Mouse (Mus musculus) left cerebral cortex, postnatal 25 days (tissue): Measurements from ENCODE around the gene Gm29735. TPM values are rescaled to one million over a fixed set of nuclear protein-coding genes. Genes with fewer than 3 reads are reported as not detected.
"Not testable (repeated sequence)": the region's sequence is repeated elsewhere in the genome, so short reads cannot be mapped to it uniquely, and the experiment has no call there.

Experiments
- DNase-seq, 2 experiments: peaks; one replicate each; pipeline ENCODE4 v3.0.0; 2022; ENCODE audit warnings: low spot score in 2 of 2, mixed read lengths in 1 of 2
- intact Hi-C: fragments of 180-260 bp; cut with DNase I; formaldehyde crosslinking; loops from one replicate; pipeline ENCODE4 v1.15.1; 2025
- total RNA-seq, 2 experiments: library from RNA; stranded (reverse); gene quantifications; 2 replicates each; pipeline ENCODE4 v1.2.3; 2021

Gm29735 gene
- total RNA-seq, 2 experiments from 2014 or later, result not detected

DNA sequence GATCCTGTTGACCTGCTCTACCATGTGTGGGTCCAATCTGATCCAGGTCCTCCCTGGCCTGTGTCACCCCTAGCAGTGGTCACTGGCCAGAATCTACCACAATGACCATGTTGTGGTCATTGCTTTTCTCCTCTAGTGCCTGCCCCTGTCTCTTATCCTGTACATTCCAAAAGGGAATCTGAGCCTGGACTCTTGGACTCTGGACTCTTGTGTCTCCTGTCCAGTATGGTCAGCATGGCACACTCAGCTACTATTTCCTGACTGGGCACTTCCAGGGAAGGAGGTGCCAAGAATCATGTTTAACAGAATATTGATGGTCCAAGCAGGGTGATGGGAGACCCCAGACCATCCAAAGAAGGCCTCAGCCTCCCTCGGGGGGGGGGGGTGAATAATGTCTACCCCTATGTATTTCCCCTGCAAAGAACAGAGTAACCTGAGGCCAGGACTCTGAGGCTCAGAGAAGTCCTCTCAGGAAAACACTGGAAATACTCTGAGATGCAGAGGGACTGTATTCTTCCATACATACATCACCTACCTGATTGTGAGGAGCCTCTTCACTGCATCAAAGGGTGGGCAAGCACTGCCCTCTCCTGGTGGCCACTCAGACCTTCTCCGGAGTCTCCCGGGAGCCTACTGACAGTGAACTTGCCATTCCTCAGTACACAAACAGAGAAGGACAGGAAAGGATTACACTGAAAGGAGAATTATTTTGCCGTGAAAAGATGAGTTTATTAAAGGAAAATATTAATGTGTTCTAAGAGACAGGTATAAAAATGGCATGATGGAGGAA, 22.5 kb downstream of the Gm29735 start:
- DNase-seq, result peak; percentile 6 to 24
- intact Hi-C loops, result no loop called here

DNA sequence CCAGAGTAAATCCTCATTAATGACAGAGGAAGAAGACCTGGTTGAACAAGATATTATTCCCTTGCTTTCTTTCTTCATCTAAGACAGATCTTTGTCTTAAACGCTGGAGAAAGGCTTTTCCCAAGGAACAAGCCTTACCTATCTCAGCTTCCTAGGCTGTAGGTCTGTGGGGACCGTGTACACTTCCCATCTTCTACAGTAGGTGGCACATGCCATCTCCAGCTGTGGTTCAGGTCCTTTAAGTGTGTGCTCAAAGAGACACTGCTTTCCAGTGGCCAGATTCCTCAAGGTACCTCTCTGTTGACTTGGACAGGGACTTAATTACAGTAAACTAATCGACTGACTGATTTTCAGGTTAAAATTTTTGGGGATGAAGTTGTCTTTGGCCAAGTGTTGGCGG, 28.1 kb downstream of the Gm29735 start:
- no peak for DNase-seq
- intact Hi-C loops, result no loop called here

DNA sequence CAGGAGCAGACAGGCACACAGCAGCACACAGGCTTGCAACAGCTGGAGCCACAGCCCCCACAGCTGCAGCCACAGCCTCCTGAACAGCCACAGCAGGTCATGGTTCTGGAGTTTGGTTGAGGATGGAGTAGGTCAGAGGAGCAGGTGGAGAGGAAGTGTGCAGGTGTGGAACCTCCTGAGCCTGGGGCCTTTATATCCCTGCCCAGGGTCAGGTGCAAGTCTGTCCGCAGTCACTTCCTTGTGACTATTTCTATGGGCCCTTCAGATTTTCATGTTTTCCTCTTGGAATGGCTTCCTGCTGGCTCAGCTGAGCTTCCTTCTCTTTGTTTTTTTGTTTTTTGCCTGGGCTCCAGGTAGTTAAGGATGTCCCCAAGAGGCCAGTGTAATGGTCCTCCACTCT, 36.3 kb downstream of the Gm29735 start, which contains the start of gene Gm45618:
Gm45618 (minus strand) TSS at position 101 of the 400 bp plus-strand sequence.
- intact Hi-C loops, DNase-seq: not testable (repeated sequence)

DNA sequence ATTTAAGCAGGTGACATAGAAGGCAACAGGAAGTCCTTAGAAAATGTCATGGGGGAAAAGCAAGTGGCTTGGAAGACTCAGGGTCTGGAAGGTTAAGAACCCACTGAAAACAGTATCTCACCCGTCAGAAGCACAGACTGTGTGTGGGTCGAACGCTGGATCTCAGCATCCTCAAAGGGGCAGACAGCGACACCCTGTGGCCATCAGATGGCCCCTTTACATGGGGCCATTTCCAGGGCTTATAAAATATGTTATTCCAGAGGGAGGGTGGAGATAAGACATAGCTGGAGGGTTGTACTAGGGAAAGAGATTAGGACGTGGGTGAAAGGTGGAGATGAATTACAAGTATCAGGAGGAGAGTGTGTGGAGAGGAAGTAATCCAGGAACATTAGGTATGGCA, 37.3 kb downstream of the Gm29735 start:
- intact Hi-C loops, result no loop called here
- peak in 1 of 2 experiments; percentile 18 for DNase-seq

Other genes starting within 250 kb of the Gm29735 start
- gene Tollip, start 238.6 kb downstream of the Gm29735 start, total RNA-seq, result 100 to 1,000 TPM; 138 to 140 TPM
- 100 to 1,000 TPM; 206 to 226 TPM for gene Brsk2, start 207.4 kb downstream of the Gm29735 start, total RNA-seq
- 10 to 100 TPM; 33.7 to 37.8 TPM for gene Mob2, start 96.0 kb downstream of the Gm29735 start, total RNA-seq
- gene Dusp8, start 61.3 kb downstream of the Gm29735 start, total RNA-seq, result 100 to 1,000 TPM; 152 TPM
- not detected for gene Gm45618, start 36.4 kb downstream of the Gm29735 start, total RNA-seq
- gene Gm39115, start 21.1 kb downstream of the Gm29735 start, total RNA-seq, result not detected
- gene Gm45337, start 12.5 kb downstream of the Gm29735 start, total RNA-seq, result not detected
- gene Gm4553, start 8.6 kb upstream of the Gm29735 start, total RNA-seq, result not detected
- not detected for gene Krtap5-2, start 18.9 kb upstream of the Gm29735 start, total RNA-seq
- gene Gm10153, start 33.3 kb upstream of the Gm29735 start, total RNA-seq, result not detected
- gene Krtap5-3, start 44.3 kb upstream of the Gm29735 start, total RNA-seq, result not detected
- not detected for gene Gm7579, start 54.7 kb upstream of the Gm29735 start, total RNA-seq
- gene Krtap5-5, start 72.9 kb upstream of the Gm29735 start, total RNA-seq, result not detected
- gene Gm40460, start 84.0 kb upstream of the Gm29735 start, total RNA-seq, result not detected
- not detected for gene Gm2431, start 101.2 kb upstream of the Gm29735 start, total RNA-seq
- not detected for gene Gm4559, start 117.2 kb upstream of the Gm29735 start, total RNA-seq
- not detected for gene Krtap5-1, start 140.0 kb upstream of the Gm29735 start, total RNA-seq
- not detected for gene Krtap5-4, start 146.4 kb upstream of the Gm29735 start, total RNA-seq
- gene Ifitm10, start 216.6 kb upstream of the Gm29735 start, total RNA-seq, result 10 to 100 TPM; 26.4 to 28.8 TPM
- gene Gm49369, start 225.6 kb upstream of the Gm29735 start, total RNA-seq, result 1 to 10 TPM in 1 of 2 experiments, under 1 TPM in 1; 0.57 to 6.8 TPM
- gene Ctsd, start 230.9 kb upstream of the Gm29735 start, total RNA-seq, result 100 to 1,000 TPM; 318 to 337 TPM